Mouse (Mus musculus): ENCODE data around the gene Ltb4r2. TPM values are rescaled to one million over a fixed set of nuclear protein-coding genes. Genes with fewer than 3 reads are reported as not detected.

Ltb4r2 gene
- total and polyA plus RNA-seq, 3 experiments, result 0.04 to 0.05 TPM; not detected in 1

DNA sequence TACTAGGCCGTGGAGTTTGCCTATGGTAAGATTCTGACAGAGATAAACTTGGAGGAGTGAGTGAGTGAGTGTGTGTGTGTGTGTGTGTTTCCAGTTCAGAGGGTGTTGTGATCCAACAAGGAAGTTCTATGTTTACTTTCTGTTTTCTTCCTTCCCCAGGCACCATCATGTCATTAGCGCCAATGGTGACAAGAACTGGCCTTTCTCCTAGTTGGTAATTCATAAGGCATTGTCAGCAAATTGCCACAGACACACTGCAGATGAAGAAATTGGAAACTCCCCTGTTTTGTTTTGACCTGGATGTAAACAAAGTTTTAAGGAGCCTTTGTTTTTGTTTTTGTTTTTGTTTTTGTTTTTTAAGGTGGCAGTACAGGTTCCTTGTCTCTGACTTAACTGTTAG, 32.2 kb downstream of the Ltb4r2 start:
- dilution Hi-C loops (cut with MboI; ENCODE audit: extremely low pct_ligation_motif_present, extremely low pct_unique_long_range_greater_than_20kb, low sequenced_read_pairs), result no loop called here
- H3K27ac ChIP-seq (ENCODE audit: insufficient read depth, low read depth), result no peak overlapping the region
- TF ChIP-seq E2F4 (IDR thresholded peaks at IDR 0.05; ENCODE audit: insufficient replicate concordance, low read depth, low read length), result no peak
- TF ChIP-seq CHD1 (IDR thresholded peaks at IDR 0.05; ENCODE audit: low read depth, low read length), result no peak
- TF ChIP-seq POLR2AphosphoS2 (IDR thresholded peaks at IDR 0.05; ENCODE audit: low read depth, low read length), result no peak
- TF ChIP-seq PAX5 (IDR thresholded peaks at IDR 0.05; ENCODE audit: low read length), result no peak
- TF ChIP-seq MAX (IDR thresholded peaks at IDR 0.05; ENCODE audit: low read length), result no peak
- TF ChIP-seq MAFK (IDR thresholded peaks at IDR 0.05; ENCODE audit: insufficient replicate concordance, low read length), result no peak
- no peak for TF ChIP-seq CHD2 (IDR thresholded peaks at IDR 0.05; ENCODE audit: low read length)
- no peak for TF ChIP-seq ZKSCAN1 (IDR thresholded peaks at IDR 0.05; ENCODE audit: borderline replicate concordance, low read depth, low read length)
- no peak for TF ChIP-seq ELF1 (IDR thresholded peaks at IDR 0.05; ENCODE audit: low read depth, low read length)
- TF ChIP-seq JUN (IDR thresholded peaks at IDR 0.05; ENCODE audit: insufficient read depth, low read depth, low read length), result no peak
- TF ChIP-seq USF2 (conservative IDR thresholded peaks at IDR 0.05; ENCODE audit: low read depth, low read length), result no peak
- TF ChIP-seq ZC3H11A (IDR thresholded peaks at IDR 0.05; ENCODE audit: low read depth, low read length), result no peak

DNA sequence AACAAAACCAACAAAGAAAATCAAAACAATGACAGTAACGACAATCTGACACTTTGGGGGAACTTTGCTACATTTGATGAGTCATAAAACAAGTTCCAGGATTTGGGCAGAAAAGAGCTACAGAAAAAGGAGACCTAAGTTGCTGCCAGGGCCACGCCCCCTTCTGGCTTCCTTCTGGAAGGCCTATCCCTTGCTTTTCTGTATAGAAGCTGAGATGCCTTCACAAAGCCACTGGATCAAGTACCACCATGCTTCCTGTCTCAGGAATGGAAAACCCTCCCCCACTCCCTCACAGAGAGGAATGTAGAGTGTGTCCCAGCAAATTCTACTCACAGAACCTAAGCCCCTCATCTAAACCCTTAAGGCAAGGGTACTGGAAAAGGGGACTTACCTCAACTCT, 32.7 kb downstream of the Ltb4r2 start:
- H3K4me2 ChIP-seq (ENCODE audit: insufficient read depth, low read depth, poor library complexity, severe bottlenecking), result no peak overlapping the region
- in situ Hi-C loops (cut with MboI; ENCODE audit: low pct_ligation_motif_present, low pct_unique_long_range_greater_than_20kb, low sequenced_read_pairs) (no loop called here), dilution Hi-C loops (cut with MboI; ENCODE audit: extremely low pct_ligation_motif_present, extremely low pct_unique_long_range_greater_than_20kb, low sequenced_read_pairs) (no loop called here)
- H3K4me3 ChIP-seq (replicated peaks in 1 of 3; ENCODE audit: low read depth in 2 of 3, low read length in 2 of 3, poor library complexity in 1 of 3), result no peak overlapping the region
- H3K9ac ChIP-seq (ENCODE audit: insufficient read depth, low read depth), result no peak overlapping the region
- H3K27me3 ChIP-seq (replicated peaks), result no peaks in the 10 kb centered on the region
- H3K79me2 ChIP-seq (replicated peaks; ENCODE audit: control insufficient read depth, extremely low read depth, insufficient read depth, poor library complexity, severe bottlenecking), result no peaks in the 10 kb centered on the region
- H3K27ac ChIP-seq (ENCODE audit: insufficient read depth, low read depth), result no peak overlapping the region
- H3K9me3 ChIP-seq (replicated peaks; ENCODE audit: low read length), result no peaks in the 10 kb centered on the region
- DNase-seq (ENCODE audit: extremely low read depth), result no peak
- H3K4me1 ChIP-seq (ENCODE audit: control insufficient read depth in 1 of 2, insufficient read depth in 2 of 2), result peaks cover 0 to 7% of the 10 kb centered on the region in 2 experiments; a peak in 2 of 4 replicates
- H3K36me3 ChIP-seq (replicated peaks in 1 of 2; ENCODE audit: control insufficient read depth in 1 of 2, insufficient read depth in 1 of 2, low read length in 1 of 2), result no peaks in the 10 kb centered on the region
- TF ChIP-seq NRF1 (IDR thresholded peaks at IDR 0.05; ENCODE audit: low read depth, low read length) (no peak), ZC3H11A (IDR thresholded peaks at IDR 0.05; ENCODE audit: low read depth, low read length) (no peak), RCOR1 (conservative IDR thresholded peaks at IDR 0.05; ENCODE audit: low read depth, low read length) (no peak)

More for the DNA sequence above, 32.2 kb downstream of the Ltb4r2 start:
- H3K27me3 ChIP-seq (replicated peaks), result no peaks in the 10 kb centered on the region
- H3K4me2 ChIP-seq (ENCODE audit: insufficient read depth, low read depth, poor library complexity, severe bottlenecking), result no peak overlapping the region
- no peaks in the 10 kb centered on the region for H3K79me2 ChIP-seq (replicated peaks; ENCODE audit: control insufficient read depth, extremely low read depth, insufficient read depth, poor library complexity, severe bottlenecking)
- no peak for DNase-seq (ENCODE audit: extremely low read depth)
- in situ Hi-C loops (cut with MboI; ENCODE audit: low pct_ligation_motif_present, low pct_unique_long_range_greater_than_20kb, low sequenced_read_pairs), result no loop called here
- no peaks in the 10 kb centered on the region for H3K9me3 ChIP-seq (replicated peaks; ENCODE audit: low read length)
- H3K36me3 ChIP-seq (replicated peaks in 1 of 2; ENCODE audit: control insufficient read depth in 1 of 2, insufficient read depth in 1 of 2, low read length in 1 of 2), result no peaks in the 10 kb centered on the region
- H3K4me1 ChIP-seq (ENCODE audit: control insufficient read depth in 1 of 2, insufficient read depth in 2 of 2), result peaks cover under 1 to 7% of the 10 kb centered on the region in 2 experiments; a peak in 3 of 4 replicates
- H3K9ac ChIP-seq (ENCODE audit: insufficient read depth, low read depth), result no peak overlapping the region
- no peak overlapping the region for H3K4me3 ChIP-seq (replicated peaks in 1 of 3; ENCODE audit: low read depth in 2 of 3, low read length in 2 of 3, poor library complexity in 1 of 3)
